Mouse (Mus musculus) ES-E14 (cell line): ENCODE results near the gene Tmem213. TPM values are rescaled to one million over a fixed set of nuclear protein-coding genes. Genes with fewer than 3 reads are reported as not detected.

Experiments used
- DNase-seq: peaks from one replicate; pipeline ENCODE4 v3.0.0-alpha.2; 2013; ENCODE audit warnings: low read depth, low spot score
- H3K27ac ChIP-seq: 2 replicates; pipeline ENCODE4 v1.5.1; 2012; ENCODE audit warnings: low read depth, mild to moderate bottlenecking, low read length, moderate library complexity, mixed read lengths; ENCODE audit not compliant: poor library complexity, insufficient read depth, severe bottlenecking
- H3K36me3 ChIP-seq: 2 replicates; pipeline ENCODE4 v1.6.1; 2012; ENCODE audit warnings: mild to moderate bottlenecking, low read length, moderate library complexity, mixed read lengths; ENCODE audit not compliant: control insufficient read depth, poor library complexity, insufficient read depth, severe bottlenecking
- H3K4me1 ChIP-seq, 2 experiments: fragments of 150-350 bp in 1 of 2; sonication (generic) in 1 of 2; 2 replicates each; pipeline ENCODE4 v1.6.1; 2012; ENCODE audit warnings: low read length in 2 of 2, mild to moderate bottlenecking in 1 of 2, mixed read lengths in 1 of 2; ENCODE audit not compliant: control insufficient read depth in 2 of 2, insufficient read depth in 2 of 2, poor library complexity in 1 of 2
- H3K4me3 ChIP-seq, 2 experiments: fragments of 150-350 bp in 1 of 2; sonication (generic) in 1 of 2; 2 replicates each; pipeline ENCODE4 v1.5.1; 2012; ENCODE audit warnings: low read length in 2 of 2, low read depth in 1 of 2, mild to moderate bottlenecking in 1 of 2, mixed read lengths in 1 of 2; ENCODE audit not compliant: insufficient read depth in 1 of 2, poor library complexity in 1 of 2, severe bottlenecking in 1 of 2
- H3K9ac ChIP-seq: 2 replicates; pipeline ENCODE4 v1.6.1; 2012; ENCODE audit warnings: low read depth, mild to moderate bottlenecking, low read length, mixed read lengths; ENCODE audit not compliant: poor library complexity, insufficient read depth, severe bottlenecking
- H3K9me3 ChIP-seq: fragments of 150-350 bp; sonication (generic); 2 replicates; pipeline ENCODE4 v1.6.1; 2012; ENCODE audit warnings: low read depth, mild to moderate bottlenecking, low read length; ENCODE audit not compliant: control insufficient read depth, insufficient read depth
- CHD2 ChIP-seq: IDR thresholded peaks from 2 replicates; pipeline ENCODE4 v1.6.1; 2014; ENCODE audit warnings: mild to moderate bottlenecking, low read depth, low read length, inconsistent platforms
- HCFC1 ChIP-seq: IDR thresholded peaks from 2 replicates; pipeline ENCODE4 v1.6.1; 2012; ENCODE audit warnings: low read length, inconsistent platforms, borderline replicate concordance; ENCODE audit not compliant: insufficient read depth
- MAFK ChIP-seq: IDR thresholded peaks from 2 replicates; pipeline ENCODE4 v1.6.1; 2014; ENCODE audit warnings: mild to moderate bottlenecking, low read depth, low read length, inconsistent platforms; ENCODE audit not compliant: insufficient read depth
- ZC3H11A ChIP-seq: IDR thresholded peaks from 2 replicates; pipeline ENCODE4 v1.6.1; 2012; ENCODE audit warnings: low read depth, mild to moderate bottlenecking, inconsistent platforms, low read length, borderline replicate concordance
- ZNF384 ChIP-seq: IDR thresholded peaks from 2 replicates; pipeline ENCODE4 v1.6.1; 2012; ENCODE audit warnings: low read depth, low read length, inconsistent platforms
- in situ Hi-C, 2 experiments: fragments of 600-800 bp; cut with MboI; formaldehyde crosslinking; loops; one replicate each; pipeline ENCODE4 v1.15.1; 2025; ENCODE audit warnings: low sequenced_read_pairs in 2 of 2, inconsistent platforms in 1 of 2; ENCODE audit not compliant: unreplicated experiment in 2 of 2
- total RNA-seq: library from RNA; depleted of rRNA; stranded (reverse); fragments of 300-350 nt; gene quantifications from 2 replicates; pipeline ENCODE4 v1.2.3, GENCODE M21; 2012

Tmem213 gene
- total RNA-seq, 1 experiment = not detected

DNA sequence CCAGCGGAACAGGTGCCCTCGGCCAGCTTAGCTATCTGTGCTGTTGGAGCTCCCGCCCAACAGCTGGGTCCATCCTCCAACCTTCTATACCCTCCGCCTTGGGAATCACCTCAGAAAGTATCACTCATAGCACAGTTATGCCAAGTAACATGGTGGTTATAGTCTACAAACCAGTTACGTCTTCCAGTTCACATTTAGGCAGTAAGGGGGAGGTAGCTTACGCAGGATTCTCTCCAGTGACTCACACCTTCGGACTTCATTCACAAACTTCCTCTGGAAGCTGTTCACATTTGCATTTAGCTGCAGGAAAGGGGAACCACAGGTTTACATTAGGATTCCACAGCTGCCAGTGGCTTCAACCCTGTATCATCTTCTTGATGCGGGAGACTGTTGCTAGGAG, 16.5 kb upstream of the Tmem213 start:
- H3K27ac ChIP-seq = no peak overlapping the region
- TF ChIP-seq MAFK = no peak
- no peak for TF ChIP-seq ZC3H11A
- TF ChIP-seq CHD2 = no peak
- TF ChIP-seq ZNF384 = no peak
- TF ChIP-seq HCFC1 = no peak
- DNase-seq = no peak
- H3K4me1 ChIP-seq = peaks cover 0 to 14% of the 10 kb centered on the region in 2 experiments; a peak in 2 of 4 replicates
- H3K9ac ChIP-seq = no peak overlapping the region
- H3K9me3 ChIP-seq = no peaks in the 10 kb centered on the region
- in situ Hi-C loops = no loop called here
- 0 out of 2 replicates have a peak, but pooled peaks cover under 1% of the 10 kb centered on the region for H3K36me3 ChIP-seq
- no peak overlapping the region for H3K4me3 ChIP-seq

GRCm38 (mm10) chr6:38094701-38095100, 14.4 kb upstream of the Tmem213 start:
- no peak for DNase-seq
- H3K36me3 ChIP-seq = no peaks in the 10 kb centered on the region
- peaks cover 0 to 12% of the 10 kb centered on the region in 2 experiments; a peak in 1 of 4 replicates for H3K4me1 ChIP-seq
- in situ Hi-C loops = no loop called here
- H3K9ac ChIP-seq = no peak overlapping the region
- no peak overlapping the region for H3K27ac ChIP-seq
- H3K9me3 ChIP-seq = no peaks in the 10 kb centered on the region
- TF ChIP-seq HCFC1 (no peak), ZC3H11A (no peak), MAFK (no peak), CHD2 (no peak), ZNF384 (no peak)
- H3K4me3 ChIP-seq = no peak overlapping the region

DNA sequence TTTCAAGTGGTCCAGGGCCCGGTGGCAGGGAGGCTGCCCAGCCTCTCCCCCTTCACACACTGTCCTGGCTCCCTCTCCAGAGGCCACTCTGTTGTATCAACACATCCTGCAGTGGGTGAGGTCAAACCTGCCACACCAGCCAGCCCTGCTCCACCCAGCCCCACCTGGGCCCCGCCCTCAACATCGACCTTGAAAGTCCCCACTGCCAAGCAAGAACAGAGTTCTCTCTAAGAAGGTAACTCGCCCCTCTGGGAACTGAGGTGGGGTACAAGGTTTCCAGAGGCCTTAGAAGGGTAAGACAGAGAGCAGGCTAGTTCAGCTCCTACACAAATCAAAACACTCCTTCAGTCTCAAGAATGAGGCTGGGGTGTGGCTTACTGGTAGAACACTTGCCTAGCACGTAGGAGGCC, 12.1 kb upstream of the Tmem213 start:
- no peaks in the 10 kb centered on the region for H3K9me3 ChIP-seq
- peak overlapping the region in 1 of 2 experiments; percentile 27; a peak in 2 of 4 replicates for H3K4me3 ChIP-seq
- peaks cover 0 to 12% of the 10 kb centered on the region in 2 experiments; a peak in 1 of 4 replicates for H3K4me1 ChIP-seq
- H3K9ac ChIP-seq = no peak overlapping the region
- no peaks in the 10 kb centered on the region for H3K36me3 ChIP-seq
- 0 out of 2 replicates have a peak overlapping the region, but pooled peaks have one; percentile 27 for H3K27ac ChIP-seq
- TF ChIP-seq ZNF384 = no peak
- TF ChIP-seq MAFK = no peak
- TF ChIP-seq CHD2 = no peak
- TF ChIP-seq HCFC1 = no peak
- no peak for TF ChIP-seq ZC3H11A
- in situ Hi-C loops = no loop called here
- DNase-seq = no peak

GRCm38 (mm10) chr6:38102216-38102795, 6.7 kb upstream of the Tmem213 start:
- in situ Hi-C loops = no loop called here
- TF ChIP-seq ZC3H11A (no peak), ZNF384 (no peak), HCFC1 (no peak), CHD2 (no peak), MAFK (no peak)
- Histone ChIP-seq H3K9me3 (no peaks in the 10 kb centered on the region), H3K9ac (no peak overlapping the region), H3K4me1 (peaks cover 0 to 9% of the 10 kb centered on the region in 2 experiments; a peak in 1 of 4 replicates), H3K27ac (no peak overlapping the region), H3K36me3 (no peaks in the 10 kb centered on the region), H3K4me3 (no peak overlapping the region)
- DNase-seq = no peak
